Mouse (Mus musculus) erythroblast, embryonic 14.5 days (primary cell): ENCODE measurements around the gene Pf4. TPM values are rescaled to one million over a fixed set of nuclear protein-coding genes. Genes with fewer than 3 reads are reported as not detected.

Experiments
- H3K27me3 ChIP-seq: 2 replicates; pipeline ENCODE4 v1.6.1; 2012; ENCODE audit warnings: inconsistent platforms; ENCODE audit not compliant: control insufficient read depth
- H3K36me3 ChIP-seq: 2 replicates; pipeline ENCODE4 v1.6.1; 2012; ENCODE audit warnings: mild to moderate bottlenecking, inconsistent platforms; ENCODE audit not compliant: control insufficient read depth
- H3K4me1 ChIP-seq: 2 replicates; pipeline ENCODE4 v1.6.1; 2012; ENCODE audit warnings: inconsistent platforms; ENCODE audit not compliant: control insufficient read depth
- H3K4me3 ChIP-seq: replicated peaks from 2 replicates; pipeline ENCODE3; 2012; ENCODE audit warnings: moderate library complexity, mild to moderate bottlenecking, inconsistent platforms
- H3K9me3 ChIP-seq: 2 replicates; pipeline ENCODE4 v1.6.1; 2012; ENCODE audit warnings: low read length, inconsistent platforms, mixed read lengths; ENCODE audit not compliant: control insufficient read depth
- GATA1 ChIP-seq: IDR thresholded peaks from 2 replicates; pipeline ENCODE4 v1.6.1; 2012; ENCODE audit warnings: low read length, inconsistent platforms, mixed read lengths
- TAL1 ChIP-seq: IDR thresholded peaks from 3 replicates; pipeline ENCODE4 v1.6.1; 2012; ENCODE audit warnings: low read length, inconsistent platforms, mixed read lengths
- polyA plus RNA-seq: library from polyadenylated mRNA; stranded (reverse); fragments of >175 nt; gene quantifications from 2 replicates; pipeline ENCODE4 v1.2.3, GENCODE M21; 2012

The Pf4 gene
- polyA plus RNA-seq = 0.14 and 0.38 TPM in 2 replicates

GRCm38 (mm10) chr5:90771880-90772653 lies at the start of gene Pf4:
Pf4 (plus strand) TSS chr5:90772435.
- H3K27me3 ChIP-seq = peaks cover 4% of the 10 kb centered on the region; the same call in 1 of the 2 replicates
- H3K4me1 ChIP-seq = peaks cover 2% of the 10 kb centered on the region
- no peaks in the 10 kb centered on the region for H3K9me3 ChIP-seq
- no peak within 1 kb of the TSS for H3K4me3 ChIP-seq
- TF ChIP-seq GATA1 (no peak), TAL1 (no peak)
- H3K36me3 ChIP-seq = no peaks in the 10 kb centered on the region

GRCm38 (mm10) chr5:90722656-90723055 lies 49.6 kb upstream of the Pf4 start:
- H3K4me1 ChIP-seq = no peaks in the 10 kb centered on the region
- no peak overlapping the region for H3K4me3 ChIP-seq
- H3K36me3 ChIP-seq = no peaks in the 10 kb centered on the region
- H3K9me3 ChIP-seq = no peaks in the 10 kb centered on the region
- TF ChIP-seq GATA1 (no peak), TAL1 (no peak)
- H3K27me3 ChIP-seq = no peaks in the 10 kb centered on the region

GRCm38 (mm10) chr5:90728254-90728653 lies 44.0 kb upstream of the Pf4 start:
- no peaks in the 10 kb centered on the region for H3K36me3 ChIP-seq
- no peaks in the 10 kb centered on the region for H3K4me1 ChIP-seq
- TF ChIP-seq GATA1 = no peak
- no peak for TF ChIP-seq TAL1
- H3K4me3 ChIP-seq = no peak overlapping the region
- H3K27me3 ChIP-seq = no peaks in the 10 kb centered on the region
- H3K9me3 ChIP-seq = no peaks in the 10 kb centered on the region

GRCm38 (mm10) chr5:90731480-90731879 lies 40.8 kb upstream of the Pf4 start:
- Histone ChIP-seq H3K27me3 (no peaks in the 10 kb centered on the region), H3K36me3 (no peaks in the 10 kb centered on the region), H3K9me3 (no peaks in the 10 kb centered on the region), H3K4me3 (no peak overlapping the region), H3K4me1 (no peaks in the 10 kb centered on the region)
- TF ChIP-seq TAL1 = no peak
- no peak for TF ChIP-seq GATA1

GRCm38 (mm10) chr5:90742029-90742428 lies 30.2 kb upstream of the Pf4 start:
- no peak overlapping the region for H3K4me3 ChIP-seq
- no peaks in the 10 kb centered on the region for H3K36me3 ChIP-seq
- TF ChIP-seq TAL1 = no peak
- no peak for TF ChIP-seq GATA1
- no peaks in the 10 kb centered on the region for H3K9me3 ChIP-seq
- H3K27me3 ChIP-seq = no peaks in the 10 kb centered on the region
- H3K4me1 ChIP-seq = no peaks in the 10 kb centered on the region

- TF ChIP-seq TAL1 (no peak), GATA1 (no peak)
These were observed 18.3 kb upstream of the Pf4 start for GRCm38 (mm10) chr5:90753934-90754333.

GRCm38 (mm10) chr5:90758020-90758605 lies 14.1 kb upstream of the Pf4 start:
- TF ChIP-seq GATA1 = no peak
- TF ChIP-seq TAL1 = no peak
- H3K27me3 ChIP-seq = peaks cover 11% of the 10 kb centered on the region
- no peak overlapping the region for H3K4me3 ChIP-seq

More at GRCm38 (mm10) chr5:90753934-90754333, 18.3 kb upstream of the Pf4 start:
- H3K36me3 ChIP-seq = no peaks in the 10 kb centered on the region
- no peaks in the 10 kb centered on the region for H3K4me1 ChIP-seq
- H3K9me3 ChIP-seq = no peaks in the 10 kb centered on the region
- peaks cover 1% of the 10 kb centered on the region for H3K27me3 ChIP-seq
- H3K4me3 ChIP-seq = no peak overlapping the region

GRCm38 (mm10) chr5:90759077-90760065 lies 12.9 kb upstream of the Pf4 start, which contains the start of gene Cxcl5:
Cxcl5 (plus strand) TSS chr5:90759360.
- H3K4me1 ChIP-seq = no peaks in the 10 kb centered on the region
- H3K36me3 ChIP-seq = no peaks in the 10 kb centered on the region
- TF ChIP-seq GATA1 (no peak), TAL1 (no peak)
- no peak within 1 kb of the TSS for H3K4me3 ChIP-seq
- no peaks in the 10 kb centered on the region for H3K9me3 ChIP-seq
- H3K27me3 ChIP-seq = peaks cover 11% of the 10 kb centered on the region

More at GRCm38 (mm10) chr5:90758020-90758605, 14.1 kb upstream of the Pf4 start:
- H3K4me1 ChIP-seq = no peaks in the 10 kb centered on the region
- no peaks in the 10 kb centered on the region for H3K9me3 ChIP-seq
- no peaks in the 10 kb centered on the region for H3K36me3 ChIP-seq

- no peaks in the 10 kb centered on the region for H3K4me1 ChIP-seq
- H3K4me3 ChIP-seq = no peak overlapping the region
These were observed 11.9 kb upstream of the Pf4 start for GRCm38 (mm10) chr5:90760303-90760702.

More at GRCm38 (mm10) chr5:90760303-90760702, 11.9 kb upstream of the Pf4 start:
- H3K36me3 ChIP-seq = no peaks in the 10 kb centered on the region
- peaks cover 11% of the 10 kb centered on the region for H3K27me3 ChIP-seq
- no peak for TF ChIP-seq TAL1
- no peaks in the 10 kb centered on the region for H3K9me3 ChIP-seq
